Mouse (Mus musculus) CH12.LX (cell line): ENCODE measurements around the gene Slx4ip. TPM values are rescaled to one million over a fixed set of nuclear protein-coding genes. Genes with fewer than 3 reads are reported as not detected.

Experiments used
- DNase-seq: peaks from one replicate; pipeline ENCODE4 v3.0.0-alpha.2; 2013; ENCODE audit errors: extremely low read depth
- H3K27ac ChIP-seq: 2 replicates; pipeline ENCODE4 v1.5.1; 2012; ENCODE audit warnings: low read depth, mild to moderate bottlenecking, control low read depth, moderate library complexity; ENCODE audit not compliant: insufficient read depth
- H3K27me3 ChIP-seq: replicated peaks from 2 replicates; pipeline ENCODE3; 2012; ENCODE audit warnings: inconsistent platforms
- H3K36me3 ChIP-seq, 2 experiments: replicated peaks in 1 of 2; 2 replicates each; pipeline versions ENCODE3 to v1.6.1; 2012; ENCODE audit warnings: inconsistent platforms in 1 of 2, low read length in 1 of 2, mild to moderate bottlenecking in 1 of 2, mixed read lengths in 1 of 2, moderate library complexity in 1 of 2; ENCODE audit not compliant: control insufficient read depth in 1 of 2, insufficient read depth in 1 of 2
- H3K4me1 ChIP-seq, 2 experiments: 2 replicates each; pipeline ENCODE4 v1.6.1; 2012; ENCODE audit warnings: inconsistent platforms in 1 of 2, moderate library complexity in 1 of 2; ENCODE audit not compliant: insufficient read depth in 2 of 2, control insufficient read depth in 1 of 2
- H3K4me2 ChIP-seq: 2 replicates; pipeline ENCODE4 v1.6.1; 2012; ENCODE audit warnings: low read depth, mild to moderate bottlenecking, control low read depth; ENCODE audit not compliant: poor library complexity, insufficient read depth, severe bottlenecking
- H3K4me3 ChIP-seq, 3 experiments: fragments of 150-350 bp in 1 of 3; sonication (generic) in 1 of 3; replicated peaks in 1 of 3; 2 replicates each; pipeline versions ENCODE3 to v1.5.1; 2011 to 2012; ENCODE audit warnings: low read depth in 2 of 3, low read length in 2 of 3, mild to moderate bottlenecking in 2 of 3, moderate library complexity in 2 of 3, control low read depth in 1 of 3, improper control_type of control experiment in 1 of 3, inconsistent platforms in 1 of 3, mixed read lengths in 1 of 3; ENCODE audit not compliant: poor library complexity in 1 of 3
- H3K79me2 ChIP-seq: replicated peaks from 2 replicates; pipeline ENCODE4 v1.6.1; 2012; ENCODE audit warnings: mild to moderate bottlenecking, moderate library complexity; ENCODE audit not compliant: control insufficient read depth, poor library complexity, insufficient read depth, severe bottlenecking; ENCODE audit errors: extremely low read depth
- H3K9ac ChIP-seq: 2 replicates; pipeline ENCODE4 v1.6.1; 2012; ENCODE audit warnings: low read depth, mild to moderate bottlenecking, control low read depth, moderate library complexity; ENCODE audit not compliant: insufficient read depth
- H3K9me3 ChIP-seq: replicated peaks from 2 replicates; pipeline ENCODE3; 2012; ENCODE audit warnings: low read length, inconsistent platforms, mixed read lengths
- BHLHE40 ChIP-seq: IDR thresholded peaks from 2 replicates; pipeline ENCODE4 v1.6.1; 2011; ENCODE audit warnings: mild to moderate bottlenecking, low read depth, low read length, improper control_type of control experiment
- CHD1 ChIP-seq: IDR thresholded peaks from 2 replicates; pipeline ENCODE4 v1.6.1; 2012; ENCODE audit warnings: low read depth, low read length, improper control_type of control experiment, inconsistent platforms
- CHD2 ChIP-seq: IDR thresholded peaks from 2 replicates; pipeline ENCODE4 v1.6.1; 2011; ENCODE audit warnings: low read length, improper control_type of control experiment
- CTCF ChIP-seq, 2 experiments: IDR thresholded peaks in 1 of 2; conservative IDR thresholded peaks in 1 of 2; 2 replicates each; pipeline ENCODE4 v1.5.1; 2011 to 2012; ENCODE audit warnings: low read depth in 2 of 2, low read length in 2 of 2, improper control_type of control experiment in 1 of 2, inconsistent platforms in 1 of 2, mild to moderate bottlenecking in 1 of 2, moderate library complexity in 1 of 2
- ELF1 ChIP-seq: IDR thresholded peaks from 2 replicates; pipeline ENCODE4 v1.6.1; 2014; ENCODE audit warnings: low read depth, mild to moderate bottlenecking, inconsistent platforms, low read length, improper control_type of control experiment
- EP300 ChIP-seq: IDR thresholded peaks from 2 replicates; pipeline ENCODE4 v1.6.1; 2011; ENCODE audit warnings: low read length, improper control_type of control experiment
- HCFC1 ChIP-seq: IDR thresholded peaks from 2 replicates; pipeline ENCODE4 v1.6.1; 2012; ENCODE audit warnings: low read depth, mild to moderate bottlenecking, inconsistent platforms, low read length, improper control_type of control experiment
- IRF4 ChIP-seq: IDR thresholded peaks from 2 replicates; pipeline ENCODE4 v1.6.1; 2014; ENCODE audit warnings: low read depth, mild to moderate bottlenecking, inconsistent platforms, low read length, improper control_type of control experiment
- KAT2A ChIP-seq: IDR thresholded peaks from 2 replicates; pipeline ENCODE4 v1.6.1; 2012; ENCODE audit warnings: low read length, improper control_type of control experiment, inconsistent platforms; ENCODE audit not compliant: insufficient replicate concordance
- MAX ChIP-seq: IDR thresholded peaks from 2 replicates; pipeline ENCODE4 v1.6.1; 2011; ENCODE audit warnings: low read length, improper control_type of control experiment
- MAZ ChIP-seq: IDR thresholded peaks from 2 replicates; pipeline ENCODE4 v1.6.1; 2012; ENCODE audit warnings: low read depth, mild to moderate bottlenecking, inconsistent platforms, low read length, improper control_type of control experiment, moderate library complexity
- MEF2A ChIP-seq: IDR thresholded peaks from 2 replicates; pipeline ENCODE4 v1.6.1; 2014; ENCODE audit warnings: low read depth, mild to moderate bottlenecking, inconsistent platforms, low read length, improper control_type of control experiment, borderline replicate concordance
- MXI1 ChIP-seq: IDR thresholded peaks from 2 replicates; pipeline ENCODE4 v1.6.1; 2011; ENCODE audit warnings: mild to moderate bottlenecking, low read depth, low read length, improper control_type of control experiment
- NELFE ChIP-seq: IDR thresholded peaks from 2 replicates; pipeline ENCODE4 v1.6.1; 2011; ENCODE audit warnings: low read depth, low read length, improper control_type of control experiment
- POLR2AphosphoS2 ChIP-seq: IDR thresholded peaks from 2 replicates; pipeline ENCODE4 v1.6.1; 2011; ENCODE audit warnings: low read depth, low read length, improper control_type of control experiment
- RAD21 ChIP-seq: IDR thresholded peaks from 2 replicates; pipeline ENCODE4 v1.6.1; 2011; ENCODE audit warnings: low read depth, mild to moderate bottlenecking, low read length, improper control_type of control experiment, moderate library complexity
- RCOR1 ChIP-seq: conservative IDR thresholded peaks from 2 replicates; pipeline ENCODE4 v1.6.1; 2012; ENCODE audit warnings: low read depth, mild to moderate bottlenecking, inconsistent platforms, low read length, improper control_type of control experiment
- SMC3 ChIP-seq: IDR thresholded peaks from 2 replicates; pipeline ENCODE4 v1.6.1; 2011; ENCODE audit warnings: low read depth, low read length, improper control_type of control experiment
- TBP ChIP-seq: conservative IDR thresholded peaks from 2 replicates; pipeline ENCODE4 v1.6.1; 2011; ENCODE audit warnings: low read depth, low read length, improper control_type of control experiment
- TCF12 ChIP-seq: IDR thresholded peaks from 2 replicates; pipeline ENCODE4 v1.6.1; 2014; ENCODE audit warnings: low read depth, mild to moderate bottlenecking, inconsistent platforms, low read length, improper control_type of control experiment
- USF2 ChIP-seq: conservative IDR thresholded peaks from 2 replicates; pipeline ENCODE4 v1.6.1; 2011; ENCODE audit warnings: low read depth, low read length, improper control_type of control experiment
- ZC3H11A ChIP-seq: IDR thresholded peaks from 2 replicates; pipeline ENCODE4 v1.6.1; 2012; ENCODE audit warnings: low read depth, mild to moderate bottlenecking, inconsistent platforms, low read length, improper control_type of control experiment
- ZNF384 ChIP-seq: IDR thresholded peaks from 2 replicates; pipeline ENCODE4 v1.6.1; 2012; ENCODE audit warnings: low read depth, low read length, improper control_type of control experiment, inconsistent platforms
- dilution Hi-C: fragments of 300-500 bp; cut with MboI; formaldehyde crosslinking; loops from 2 replicates; pipeline ENCODE4 v1.14.3; 2020; ENCODE audit warnings: low sequenced_read_pairs; ENCODE audit not compliant: extremely low pct_unique_long_range_greater_than_20kb, extremely low pct_ligation_motif_present
- in situ Hi-C: fragments of 300-500 bp; cut with MboI; formaldehyde crosslinking; loops from 3 replicates; pipeline ENCODE4 v1.14.3; 2019; ENCODE audit warnings: low sequenced_read_pairs, low pct_ligation_motif_present, low pct_unique_long_range_greater_than_20kb, mixed read lengths
- polyA plus RNA-seq: library from polyadenylated mRNA; unstranded; fragments of >175 nt; gene quantifications from 2 replicates; pipeline ENCODE4 v1.2.1, GENCODE M21; 2012; ENCODE audit warnings: low read depth; ENCODE audit not compliant: insufficient read length
- total RNA-seq, 2 experiments: library from RNA; depleted of rRNA; stranded (reverse); fragments of 300-350 nt in 1 of 2; fragments of >200 nt in 1 of 2; gene quantifications; 2 replicates each; pipeline ENCODE4 v1.2.3; 2012 to 2014

The Slx4ip gene
- total and polyA plus RNA-seq, 3 experiments: 4.1 to 6.7 (median 4.7) TPM

GRCm38 (mm10) chr2:137078771-137079170, 187.8 kb downstream of the Slx4ip start:
- no peak overlapping the region for H3K27ac ChIP-seq
- in situ Hi-C loops: no loop called here
- TF ChIP-seq EP300: no peak
- TF ChIP-seq TCF12: no peak
- TF ChIP-seq ELF1: no peak
- TF ChIP-seq RCOR1: no peak
- TF ChIP-seq CTCF (conservative IDR thresholded peaks at IDR 0.05 in 1 of 2, IDR thresholded peaks at IDR 0.05 in 1 of 2; ENCODE audit: low read depth in 2 of 2, low read length in 2 of 2): no peak
- TF ChIP-seq MEF2A: no peak
- TF ChIP-seq IRF4: no peak
- no peak for TF ChIP-seq CHD2
- no peak for TF ChIP-seq USF2
- no peak for TF ChIP-seq CHD1
- TF ChIP-seq NELFE: no peak
- TF ChIP-seq MAZ: no peak
- no peak for TF ChIP-seq ZC3H11A
- no peak for TF ChIP-seq POLR2AphosphoS2
- no peak for TF ChIP-seq SMC3
- no peak for TF ChIP-seq MAX
- TF ChIP-seq KAT2A: no peak
- no peak for TF ChIP-seq RAD21
- TF ChIP-seq TBP: no peak
- no peaks in the 10 kb centered on the region for H3K79me2 ChIP-seq
- H3K4me2 ChIP-seq: no peak overlapping the region
- no peaks in the 10 kb centered on the region for H3K4me1 ChIP-seq
- H3K4me3 ChIP-seq: no peak overlapping the region
- dilution Hi-C loops: no loop called here
- no peaks in the 10 kb centered on the region for H3K27me3 ChIP-seq
- H3K9me3 ChIP-seq: no peaks in the 10 kb centered on the region
- H3K36me3 ChIP-seq: no peaks in the 10 kb centered on the region
- no peak overlapping the region for H3K9ac ChIP-seq
- DNase-seq: no peak

GRCm38 (mm10) chr2:137079721-137080320, 188.8 kb downstream of the Slx4ip start:
- Histone ChIP-seq H3K27me3 (no peaks in the 10 kb centered on the region), H3K4me3 (no peak overlapping the region), H3K27ac (no peak overlapping the region), H3K4me2 (no peak overlapping the region), H3K9ac (no peak overlapping the region), H3K9me3 (no peaks in the 10 kb centered on the region), H3K4me1 (no peaks in the 10 kb centered on the region), H3K79me2 (no peaks in the 10 kb centered on the region), H3K36me3 (no peaks in the 10 kb centered on the region)
- dilution Hi-C loops: no loop called here
- no peak for DNase-seq
- no peak for TF ChIP-seq TCF12
- no peak for TF ChIP-seq BHLHE40
- no peak for TF ChIP-seq MXI1
- TF ChIP-seq NELFE: no peak
- TF ChIP-seq MAZ: no peak
- no peak for TF ChIP-seq ZNF384
- TF ChIP-seq HCFC1: no peak
- no peak for TF ChIP-seq ELF1
- in situ Hi-C loops: no loop called here
